Mouse (Mus musculus) C2C12 (cell line): Measurements from ENCODE around the gene Csgalnact2.

ENCODE experiments used
- CTCF ChIP-seq: IDR thresholded peaks from one replicate; pipeline ENCODE4 v1.5.1; 2011; ENCODE audit not compliant: control insufficient read depth, insufficient read depth, insufficient read length
- FOSL1 ChIP-seq: IDR thresholded peaks from one replicate; pipeline ENCODE4 v1.8.0; 2011; ENCODE audit warnings: mild to moderate bottlenecking, low read length; ENCODE audit not compliant: poor library complexity, insufficient read depth, severe bottlenecking
- MAX ChIP-seq: IDR thresholded peaks from one replicate; pipeline ENCODE4 v1.6.1; 2011; ENCODE audit warnings: mild to moderate bottlenecking, control low read depth
- USF1 ChIP-seq: IDR thresholded peaks from one replicate; pipeline ENCODE4 v1.6.1; 2011; ENCODE audit warnings: low read depth, mild to moderate bottlenecking, control low read depth, moderate library complexity

DNA sequence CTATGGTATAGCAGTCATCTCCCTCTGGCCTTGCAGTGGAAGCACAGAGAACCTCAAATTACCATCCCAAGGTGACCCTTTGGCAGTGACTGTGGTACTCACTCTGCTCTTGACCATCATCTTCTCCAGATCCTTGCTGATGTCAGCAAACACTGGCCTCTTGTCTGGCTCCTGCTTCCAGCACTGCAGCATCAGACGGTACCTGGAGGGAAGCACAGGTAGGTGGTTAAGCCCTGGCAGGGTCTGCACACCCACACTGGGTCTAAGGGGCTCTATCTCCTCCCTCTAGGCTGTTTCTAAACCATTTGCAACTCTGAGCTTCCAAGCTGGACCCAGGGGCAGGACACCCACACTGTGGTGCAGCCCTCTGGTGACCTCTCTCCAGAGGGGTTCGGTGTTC lies 24.1 kb upstream of the Csgalnact2 start:
- TF ChIP-seq CTCF (no peak), FOSL1 (no peak), MAX (no peak), USF1 (no peak)
